Mouse (Mus musculus) Patski (cell line): Measurements from ENCODE around the gene Gbp10. TPM values are rescaled to one million over a fixed set of nuclear protein-coding genes. Genes with fewer than 3 reads are reported as not detected.

ENCODE experiments used
- ATAC-seq: fragments of 100-300 bp; one replicate; pipeline ENCODE4 v1.8.0; 2021
- CTCF ChIA-PET: fragments of 350-600 bp; sonication (Branson Sonifier 250); formaldehyde crosslinking; loops from one replicate; lab custom pipeline; 2022; ENCODE audit warnings: inconsistent platforms; lab: Charles Lee
- POLR2A ChIA-PET: fragments of 350-600 bp; sonication (Branson Sonifier 250); formaldehyde crosslinking; loops from one replicate; lab custom pipeline; 2022; ENCODE audit warnings: antibody characterized with exemption, inconsistent platforms; lab: Charles Lee
- DNase-seq: peaks from one replicate; pipeline ENCODE4 v3.0.0-alpha.2; 2011; ENCODE audit warnings: low read depth, low spot score
- H3K27me3 ChIP-seq: fragments of 371-371 bp; one replicate; pipeline ENCODE4 v1.5.1; 2021
- CTCF ChIP-seq: fragments of 100-300 bp; IDR thresholded peaks from one replicate; pipeline ENCODE4 v1.5.1; 2021
- in situ Hi-C: fragments of 300-500 bp; cut with MboI; formaldehyde crosslinking; loops from 3 replicates; pipeline ENCODE4 v1.11.1; 2018; ENCODE audit warnings: low pct_unique_long_range_greater_than_20kb, mixed read lengths
- polyA plus RNA-seq: library from polyadenylated mRNA; unstranded; gene quantifications from one replicate; pipeline ENCODE4 v1.2.3, GENCODE M21; 2021

Gbp10 gene
- polyA plus RNA-seq, 1 experiment from 2014 or later = 0.14 TPM

GRCm38 (mm10) chr5:105181446-105181845 lies 57.9 kb downstream of the Gbp10 start:
- no peak for ATAC-seq
- no peak for DNase-seq
- TF ChIP-seq CTCF = no peak
- POLR2A ChIA-PET = no interaction called here
- in situ Hi-C loops = no loop called here
- no peaks in the 10 kb centered on the region for H3K27me3 ChIP-seq
- CTCF ChIA-PET = no interaction called here

Other genes with a start within 250 kb of the Gbp10 start
- gene Gbp9, start 100.0 kb downstream of the Gbp10 start, polyA plus RNA-seq = 2.6 TPM
- 0.49 TPM for gene Gbp8, start 100.0 kb downstream of the Gbp10 start, polyA plus RNA-seq
- 0.64 TPM for gene Gbp4, start 99.9 kb downstream of the Gbp10 start, polyA plus RNA-seq
- gene Gm43302, start 54.2 kb upstream of the Gbp10 start, polyA plus RNA-seq = 0.40 TPM
- gene Gbp6, start 54.2 kb upstream of the Gbp10 start, polyA plus RNA-seq = 0.60 TPM
- gene Lrrc8b, start 176.2 kb upstream of the Gbp10 start, polyA plus RNA-seq = 9.9 TPM